Mouse (Mus musculus): ENCODE data around the gene Kxd1.

GRCm38 (mm10) chr8:70466771-70467170, 61.0 kb downstream of the Kxd1 start:
- no peak for TF ChIP-seq CTCF (IDR thresholded peaks at IDR 0.05; ENCODE audit: low read depth, low read length)
- TF ChIP-seq POLR2A (IDR thresholded peaks at IDR 0.05; ENCODE audit: extremely low read depth, insufficient read depth, low read length), result no peak
